Mouse (Mus musculus): ENCODE data around the gene Ephb2. TPM values are rescaled to one million over a fixed set of nuclear protein-coding genes. Genes with fewer than 3 reads are reported as not detected.

The Ephb2 gene
- total RNA-seq, 1 experiment = 15.5 TPM

- TF ChIP-seq HCFC1 (IDR thresholded peaks at IDR 0.05; ENCODE audit: borderline replicate concordance, insufficient read depth, low read length) = no peak
- TF ChIP-seq ZNF384 (IDR thresholded peaks at IDR 0.05; ENCODE audit: low read depth, low read length) = no peak
- no peak for TF ChIP-seq ZC3H11A (IDR thresholded peaks at IDR 0.05; ENCODE audit: borderline replicate concordance, low read depth, low read length)
- TF ChIP-seq CHD2 (IDR thresholded peaks at IDR 0.05; ENCODE audit: low read depth, low read length) = no peak
- TF ChIP-seq MAFK (IDR thresholded peaks at IDR 0.05; ENCODE audit: insufficient read depth, low read depth, low read length) = no peak
- H3K9ac ChIP-seq (ENCODE audit: insufficient read depth, low read depth, low read length, poor library complexity, severe bottlenecking) = no peak overlapping the region
- no peak overlapping the region for H3K27ac ChIP-seq (ENCODE audit: insufficient read depth, low read depth, low read length, poor library complexity, severe bottlenecking)
- in situ Hi-C loops (cut with MboI; ENCODE audit: low sequenced_read_pairs in 2 of 2, unreplicated experiment in 2 of 2) = no loop called here
- peaks cover 4 to 23% of the 10 kb centered on the region in 2 experiments for H3K4me1 ChIP-seq (ENCODE audit: control insufficient read depth in 2 of 2, insufficient read depth in 2 of 2, low read length in 2 of 2, poor library complexity in 1 of 2)
- no peaks in the 10 kb centered on the region for H3K9me3 ChIP-seq (ENCODE audit: control insufficient read depth, insufficient read depth, low read depth, low read length)
- DNase-seq (ENCODE audit: low read depth, low spot score) = peak; percentile 69
- peak overlapping the region; percentile 7 to 46; a peak in 3 of 4 replicates for H3K4me3 ChIP-seq (ENCODE audit: insufficient read depth in 1 of 2, low read depth in 1 of 2, low read length in 2 of 2, poor library complexity in 1 of 2, severe bottlenecking in 1 of 2)
- H3K36me3 ChIP-seq (ENCODE audit: control insufficient read depth, insufficient read depth, low read length, poor library complexity, severe bottlenecking) = no peaks in the 10 kb centered on the region
These were observed 5.4 kb downstream of the Ephb2 start for GRCm38 (mm10) chr4:136830272-136830823.

DNA sequence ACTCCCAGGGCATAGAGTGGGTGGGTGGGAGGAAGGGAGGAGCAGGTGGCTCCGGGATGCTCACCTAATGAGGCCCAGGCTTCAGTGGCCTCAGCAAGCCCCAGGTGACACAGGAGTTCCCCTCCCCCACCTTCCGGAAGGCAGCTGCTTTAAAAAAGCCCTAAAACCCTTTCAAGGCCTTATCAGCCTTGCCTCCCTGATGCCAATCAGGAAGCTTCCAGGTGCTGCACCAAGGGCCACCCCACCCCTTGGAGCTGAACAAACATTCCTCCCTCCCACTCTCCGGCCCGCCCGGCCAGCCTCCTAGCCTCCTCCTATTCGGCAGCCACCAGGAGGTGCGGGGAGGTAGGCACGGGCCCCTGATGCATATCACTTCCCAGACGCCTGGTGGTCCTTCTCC is 6.0 kb downstream of the Ephb2 start:
- Histone ChIP-seq H3K9ac (ENCODE audit: insufficient read depth, low read depth, low read length, poor library complexity, severe bottlenecking) (peak overlapping the region; percentile 1; the same call in 1 of the 2 replicates), H3K9me3 (ENCODE audit: control insufficient read depth, insufficient read depth, low read depth, low read length) (no peaks in the 10 kb centered on the region), H3K36me3 (ENCODE audit: control insufficient read depth, insufficient read depth, low read length, poor library complexity, severe bottlenecking) (no peaks in the 10 kb centered on the region), H3K4me1 (ENCODE audit: control insufficient read depth in 2 of 2, insufficient read depth in 2 of 2, low read length in 2 of 2, poor library complexity in 1 of 2) (peaks cover 4 to 25% of the 10 kb centered on the region in 2 experiments), H3K4me3 (ENCODE audit: insufficient read depth in 1 of 2, low read depth in 1 of 2, low read length in 2 of 2, poor library complexity in 1 of 2, severe bottlenecking in 1 of 2) (peak overlapping the region; percentile 7 to 46; a peak in 3 of 4 replicates), H3K27ac (ENCODE audit: insufficient read depth, low read depth, low read length, poor library complexity, severe bottlenecking) (no peak overlapping the region)
- TF ChIP-seq MAFK (IDR thresholded peaks at IDR 0.05; ENCODE audit: insufficient read depth, low read depth, low read length) = no peak
- no peak for TF ChIP-seq HCFC1 (IDR thresholded peaks at IDR 0.05; ENCODE audit: borderline replicate concordance, insufficient read depth, low read length)
- no peak for TF ChIP-seq ZNF384 (IDR thresholded peaks at IDR 0.05; ENCODE audit: low read depth, low read length)
- no peak for TF ChIP-seq ZC3H11A (IDR thresholded peaks at IDR 0.05; ENCODE audit: borderline replicate concordance, low read depth, low read length)
- no peak for TF ChIP-seq CHD2 (IDR thresholded peaks at IDR 0.05; ENCODE audit: low read depth, low read length)
- in situ Hi-C loops (cut with MboI; ENCODE audit: low sequenced_read_pairs in 2 of 2, unreplicated experiment in 2 of 2) = no loop called here
- no peak for DNase-seq (ENCODE audit: low read depth, low spot score)

- no peak for DNase-seq (ENCODE audit: low read depth, low spot score)
- no peaks in the 10 kb centered on the region for H3K9me3 ChIP-seq (ENCODE audit: control insufficient read depth, insufficient read depth, low read depth, low read length)
- TF ChIP-seq MAFK (IDR thresholded peaks at IDR 0.05; ENCODE audit: insufficient read depth, low read depth, low read length) (no peak), HCFC1 (IDR thresholded peaks at IDR 0.05; ENCODE audit: borderline replicate concordance, insufficient read depth, low read length) (no peak), ZC3H11A (IDR thresholded peaks at IDR 0.05; ENCODE audit: borderline replicate concordance, low read depth, low read length) (no peak), CHD2 (IDR thresholded peaks at IDR 0.05; ENCODE audit: low read depth, low read length) (no peak), ZNF384 (IDR thresholded peaks at IDR 0.05; ENCODE audit: low read depth, low read length) (no peak)
- peaks cover 4 to 25% of the 10 kb centered on the region in 2 experiments for H3K4me1 ChIP-seq (ENCODE audit: control insufficient read depth in 2 of 2, insufficient read depth in 2 of 2, low read length in 2 of 2, poor library complexity in 1 of 2)
- H3K9ac ChIP-seq (ENCODE audit: insufficient read depth, low read depth, low read length, poor library complexity, severe bottlenecking) = no peak overlapping the region
- no peaks in the 10 kb centered on the region for H3K36me3 ChIP-seq (ENCODE audit: control insufficient read depth, insufficient read depth, low read length, poor library complexity, severe bottlenecking)
- H3K4me3 ChIP-seq (ENCODE audit: insufficient read depth in 1 of 2, low read depth in 1 of 2, low read length in 2 of 2, poor library complexity in 1 of 2, severe bottlenecking in 1 of 2) = no peak overlapping the region
- no peak overlapping the region for H3K27ac ChIP-seq (ENCODE audit: insufficient read depth, low read depth, low read length, poor library complexity, severe bottlenecking)
- in situ Hi-C loops (cut with MboI; ENCODE audit: low sequenced_read_pairs in 2 of 2, unreplicated experiment in 2 of 2) = no loop called here
These were observed 6.9 kb downstream of the Ephb2 start for GRCm38 (mm10) chr4:136828664-136829569.

GRCm38 (mm10) chr4:136824935-136825552 is 10.7 kb downstream of the Ephb2 start:
- H3K36me3 ChIP-seq (ENCODE audit: control insufficient read depth, insufficient read depth, low read length, poor library complexity, severe bottlenecking) = no peaks in the 10 kb centered on the region
- no peaks in the 10 kb centered on the region for H3K9me3 ChIP-seq (ENCODE audit: control insufficient read depth, insufficient read depth, low read depth, low read length)
- no peak overlapping the region for H3K27ac ChIP-seq (ENCODE audit: insufficient read depth, low read depth, low read length, poor library complexity, severe bottlenecking)
- DNase-seq (ENCODE audit: low read depth, low spot score) = no peak
- in situ Hi-C loops (cut with MboI; ENCODE audit: low sequenced_read_pairs in 2 of 2, unreplicated experiment in 2 of 2) = no loop called here
- no peak overlapping the region for H3K9ac ChIP-seq (ENCODE audit: insufficient read depth, low read depth, low read length, poor library complexity, severe bottlenecking)
- H3K4me1 ChIP-seq (ENCODE audit: control insufficient read depth in 2 of 2, insufficient read depth in 2 of 2, low read length in 2 of 2, poor library complexity in 1 of 2) = peaks cover 2 to 13% of the 10 kb centered on the region in 2 experiments; a peak in 3 of 4 replicates
- no peak overlapping the region for H3K4me3 ChIP-seq (ENCODE audit: insufficient read depth in 1 of 2, low read depth in 1 of 2, low read length in 2 of 2, poor library complexity in 1 of 2, severe bottlenecking in 1 of 2)
- TF ChIP-seq MAFK (IDR thresholded peaks at IDR 0.05; ENCODE audit: insufficient read depth, low read depth, low read length) (no peak), HCFC1 (IDR thresholded peaks at IDR 0.05; ENCODE audit: borderline replicate concordance, insufficient read depth, low read length) (no peak), ZNF384 (IDR thresholded peaks at IDR 0.05; ENCODE audit: low read depth, low read length) (no peak), CHD2 (IDR thresholded peaks at IDR 0.05; ENCODE audit: low read depth, low read length) (no peak), ZC3H11A (IDR thresholded peaks at IDR 0.05; ENCODE audit: borderline replicate concordance, low read depth, low read length) (no peak)

Measured in ES-E14 (cell line).